Mouse (Mus musculus): Measurements from ENCODE around the gene Prune1.

GRCm38 (mm10) chr3:95284062-95284461 lies 2.2 kb upstream of the Prune1 start:
- TF ChIP-seq POLR2A (IDR thresholded peaks at IDR 0.05; ENCODE audit: borderline replicate concordance, extremely low read depth, low read depth, low read length) (no peak), CTCF (IDR thresholded peaks at IDR 0.05; ENCODE audit: insufficient read depth, low read length) (no peak)

Measured in lung, adult 2 months (tissue).